Mouse (Mus musculus): ENCODE data around the gene Trim63. TPM values are rescaled to one million over a fixed set of nuclear protein-coding genes. Genes with fewer than 3 reads are reported as not detected.
"Not testable (repeated sequence)": the region's sequence is repeated elsewhere in the genome, so short reads cannot be mapped to it uniquely, and the experiment has no call there.

Trim63 gene
- polyA plus RNA-seq, 1 experiment from 2014 or later = 0.11 TPM

- Histone ChIP-seq H3K4me1 (replicated peaks) (no peaks in the 10 kb centered on the region), H3K4me3 (replicated peaks) (no peak overlapping the region), H3K9ac (replicated peaks) (no peak overlapping the region), H3K4me2 (replicated peaks) (no peak overlapping the region), H3K36me3 (no peaks in the 10 kb centered on the region), H3K27me3 (no peaks in the 10 kb centered on the region), H3K27ac (no peak overlapping the region), H3K9me3 (no peaks in the 10 kb centered on the region)
- WGBS = 73% methylated on average over 5 of the region's 5 CpGs
- ATAC-seq = no peak
Measured at GRCm38 (mm10) chr4:134324655-134325054, 9.7 kb downstream of the Trim63 start.

- H3K4me2 ChIP-seq (replicated peaks) = no peak overlapping the region
- ATAC-seq = no peak
- no peaks in the 10 kb centered on the region; the same call in 1 of the 2 replicates for H3K9me3 ChIP-seq
- H3K36me3 ChIP-seq = no peaks in the 10 kb centered on the region
- H3K4me1 ChIP-seq (replicated peaks) = no peaks in the 10 kb centered on the region
- H3K27ac ChIP-seq = no peak overlapping the region
- 59% methylated on average over 5 of the region's 5 CpGs for WGBS
- 0 out of 2 replicates have a peak, but pooled peaks cover 3% of the 10 kb centered on the region for H3K27me3 ChIP-seq
- H3K9ac ChIP-seq (replicated peaks) = no peak overlapping the region
- H3K4me3 ChIP-seq (replicated peaks) = no peak overlapping the region
Measured at GRCm38 (mm10) chr4:134326859-134327530, 12.1 kb downstream of the Trim63 start.

GRCm38 (mm10) chr4:134328151-134328550 lies 13.2 kb downstream of the Trim63 start:
- no peak overlapping the region for H3K27ac ChIP-seq
- H3K27me3 ChIP-seq = 0 out of 2 replicates have a peak, but pooled peaks cover 3% of the 10 kb centered on the region
- H3K4me3 ChIP-seq (replicated peaks) = no peak overlapping the region
- 67% methylated on average over 8 of the region's 8 CpGs for WGBS
- H3K9ac ChIP-seq (replicated peaks) = no peak overlapping the region
- no peak overlapping the region for H3K4me2 ChIP-seq (replicated peaks)
- H3K4me1 ChIP-seq (replicated peaks) = no peaks in the 10 kb centered on the region
- no peaks in the 10 kb centered on the region for H3K36me3 ChIP-seq
- ATAC-seq = no peak
- H3K9me3 ChIP-seq = no peaks in the 10 kb centered on the region; the same call in 1 of the 2 replicates

GRCm38 (mm10) chr4:134328832-134329231 lies 13.9 kb downstream of the Trim63 start:
- no peak overlapping the region for H3K4me2 ChIP-seq (replicated peaks)
- H3K4me1 ChIP-seq (replicated peaks) = no peaks in the 10 kb centered on the region
- WGBS = 84% methylated on average over 8 of the region's 8 CpGs
- no peak overlapping the region for H3K27ac ChIP-seq
- no peaks in the 10 kb centered on the region; the same call in 1 of the 2 replicates for H3K9me3 ChIP-seq
- no peak for ATAC-seq
- no peaks in the 10 kb centered on the region for H3K36me3 ChIP-seq
- 0 out of 2 replicates have a peak, but pooled peaks cover 3% of the 10 kb centered on the region for H3K27me3 ChIP-seq
- H3K4me3 ChIP-seq (replicated peaks) = no peak overlapping the region
- no peak overlapping the region for H3K9ac ChIP-seq (replicated peaks)

- no peaks in the 10 kb centered on the region for H3K4me1 ChIP-seq (replicated peaks)
- H3K27ac ChIP-seq = no peak overlapping the region
- H3K9me3 ChIP-seq = no peaks in the 10 kb centered on the region; the same call in 1 of the 2 replicates
- no peaks in the 10 kb centered on the region for H3K36me3 ChIP-seq
- H3K27me3 ChIP-seq = 0 out of 2 replicates have a peak, but pooled peaks cover 3% of the 10 kb centered on the region
- no peak overlapping the region for H3K4me2 ChIP-seq (replicated peaks)
- no peak for ATAC-seq
- H3K9ac ChIP-seq (replicated peaks) = no peak overlapping the region
- 63% methylated on average over 5 of the region's 5 CpGs for WGBS
- H3K4me3 ChIP-seq (replicated peaks) = no peak overlapping the region
Measured at GRCm38 (mm10) chr4:134330281-134330680, 15.4 kb downstream of the Trim63 start.

GRCm38 (mm10) chr4:134341231-134341630 lies 26.3 kb downstream of the Trim63 start:
- not testable (repeated sequence) for ATAC-seq; H3K36me3 ChIP-seq; H3K4me3 ChIP-seq (replicated peaks); H3K9ac ChIP-seq (replicated peaks); H3K4me1 ChIP-seq (replicated peaks); H3K4me2 ChIP-seq (replicated peaks); H3K27ac ChIP-seq; H3K9me3 ChIP-seq
- 70% methylated on average over 6 of the region's 6 CpGs for WGBS
- H3K27me3 ChIP-seq = peaks cover 52% of the 10 kb centered on the region

- no peak overlapping the region for H3K4me3 ChIP-seq (replicated peaks)
- no peaks in the 10 kb centered on the region for H3K9me3 ChIP-seq
- no peak for ATAC-seq
- peaks cover 52% of the 10 kb centered on the region for H3K27me3 ChIP-seq
- no peaks in the 10 kb centered on the region for H3K36me3 ChIP-seq
- H3K27ac ChIP-seq = no peak overlapping the region
- no peak overlapping the region for H3K9ac ChIP-seq (replicated peaks)
- WGBS = 43% methylated on average over 11 of the region's 11 CpGs
- H3K4me1 ChIP-seq (replicated peaks) = peaks cover 9% of the 10 kb centered on the region
- H3K4me2 ChIP-seq (replicated peaks) = no peak overlapping the region
Measured at GRCm38 (mm10) chr4:134342213-134342779, 27.4 kb downstream of the Trim63 start.

- Histone ChIP-seq H3K36me3 (no peaks in the 10 kb centered on the region), H3K4me2 (replicated peaks) (peak within 1 kb of the TSS; percentile 42), H3K27me3 (peaks cover 52% of the 10 kb centered on the region), H3K27ac (no peak within 1 kb of the TSS), H3K9ac (replicated peaks) (0 out of 2 replicates have a peak within 1 kb of the TSS, but pooled peaks have one; percentile 37), H3K9me3 (no peaks in the 10 kb centered on the region), H3K4me3 (replicated peaks) (peak within 1 kb of the TSS; percentile 25), H3K4me1 (replicated peaks) (peaks cover 9% of the 10 kb centered on the region)
- ATAC-seq = no peak
- 3% methylated on average over 55 of the region's 61 CpGs for WGBS
Measured at GRCm38 (mm10) chr4:134343071-134344031, 28.4 kb downstream of the Trim63 start, which contains the start of gene Slc30a2. Slc30a2 (plus strand) TSS chr4:134343181.

- 52% methylated on average over 3 of the region's 3 CpGs for WGBS
- H3K27me3 ChIP-seq = peaks cover 52% of the 10 kb centered on the region
Measured at GRCm38 (mm10) chr4:134344620-134345019, 29.7 kb downstream of the Trim63 start.

GRCm38 (mm10) chr4:134345802-134346201 lies 30.9 kb downstream of the Trim63 start:
- WGBS = 90% methylated on average over 15 of the region's 15 CpGs
- H3K36me3 ChIP-seq = no peaks in the 10 kb centered on the region
- H3K9me3 ChIP-seq = no peaks in the 10 kb centered on the region
- peaks cover 45% of the 10 kb centered on the region for H3K27me3 ChIP-seq
- H3K4me3 ChIP-seq (replicated peaks) = no peak overlapping the region
- peaks cover 9% of the 10 kb centered on the region for H3K4me1 ChIP-seq (replicated peaks)
- no peak overlapping the region for H3K4me2 ChIP-seq (replicated peaks)
- no peak overlapping the region for H3K27ac ChIP-seq
- no peak for ATAC-seq
- H3K9ac ChIP-seq (replicated peaks) = no peak overlapping the region

More at GRCm38 (mm10) chr4:134344620-134345019, 29.7 kb downstream of the Trim63 start:
- no peaks in the 10 kb centered on the region for H3K9me3 ChIP-seq
- peaks cover 9% of the 10 kb centered on the region for H3K4me1 ChIP-seq (replicated peaks)
- H3K36me3 ChIP-seq = no peaks in the 10 kb centered on the region
- H3K9ac ChIP-seq (replicated peaks) = no peak overlapping the region
- no peak overlapping the region for H3K27ac ChIP-seq
- H3K4me3 ChIP-seq (replicated peaks) = no peak overlapping the region
- no peak overlapping the region for H3K4me2 ChIP-seq (replicated peaks)
- no peak for ATAC-seq

GRCm38 (mm10) chr4:134348078-134348477 lies 33.2 kb downstream of the Trim63 start:
- no peak for ATAC-seq
- no peak overlapping the region for H3K4me2 ChIP-seq (replicated peaks)
- no peak overlapping the region for H3K4me3 ChIP-seq (replicated peaks)
- H3K9me3 ChIP-seq = no peaks in the 10 kb centered on the region
- no peaks in the 10 kb centered on the region for H3K36me3 ChIP-seq
- peaks cover 27% of the 10 kb centered on the region for H3K27me3 ChIP-seq
- WGBS = 76% methylated on average over 11 of the region's 11 CpGs
- peaks cover 19% of the 10 kb centered on the region for H3K4me1 ChIP-seq (replicated peaks)
- no peak overlapping the region for H3K9ac ChIP-seq (replicated peaks)
- H3K27ac ChIP-seq = no peak overlapping the region

All from midbrain, embryonic 13.5 days (tissue).